Mouse (Mus musculus): ENCODE measurements around the gene Wfs1.
"Not testable (repeated sequence)": the region's sequence is repeated elsewhere in the genome, so short reads cannot be mapped to it uniquely, and the experiment has no call there.

Gene Wfs1

DNA sequence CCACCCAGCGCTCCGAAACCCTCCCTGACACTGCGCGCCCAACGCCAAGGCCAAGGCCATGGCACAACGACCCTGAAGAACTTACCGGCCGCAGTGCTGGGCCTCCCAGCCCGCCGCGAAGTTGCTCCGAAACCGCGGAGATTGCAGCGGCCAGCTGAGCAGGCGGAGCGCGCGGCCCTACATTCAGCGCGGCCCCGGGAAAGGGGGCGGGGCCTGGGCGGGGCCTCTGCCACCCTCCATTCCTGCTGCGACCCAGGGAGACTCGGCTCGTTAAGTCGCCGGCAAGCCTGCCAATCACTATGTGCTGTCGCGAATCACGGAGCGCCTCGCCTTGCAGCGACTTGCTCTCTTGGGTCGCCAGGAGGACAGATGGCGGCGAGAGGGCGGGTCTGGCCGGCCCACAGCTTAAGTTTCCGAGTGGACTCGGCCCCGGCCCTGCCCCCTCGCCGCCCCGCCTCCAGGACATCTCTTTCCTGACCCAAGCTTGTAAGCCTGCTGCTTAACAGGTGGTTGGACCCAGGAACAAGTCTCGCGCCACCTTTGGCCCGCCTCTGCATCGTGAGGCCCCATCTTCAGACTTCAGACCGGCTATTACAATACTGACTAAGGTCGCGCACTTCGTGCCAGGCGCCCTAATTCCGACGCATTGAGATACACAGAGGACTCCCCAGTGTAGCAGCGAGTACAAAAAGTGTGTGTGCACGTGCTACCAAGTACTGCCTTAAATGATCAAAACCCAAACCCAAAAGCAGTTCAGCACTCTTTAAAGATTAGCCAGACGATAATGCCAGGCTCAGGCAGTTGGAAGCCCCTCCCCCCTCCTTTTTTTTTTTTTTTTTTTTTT is at the start of gene Wfs1:
TSS of gene Wfs1 (minus strand) at position 425 of the 844 bp plus-strand sequence.
- peak; percentile 91 to 95 for DNase-seq

DNA sequence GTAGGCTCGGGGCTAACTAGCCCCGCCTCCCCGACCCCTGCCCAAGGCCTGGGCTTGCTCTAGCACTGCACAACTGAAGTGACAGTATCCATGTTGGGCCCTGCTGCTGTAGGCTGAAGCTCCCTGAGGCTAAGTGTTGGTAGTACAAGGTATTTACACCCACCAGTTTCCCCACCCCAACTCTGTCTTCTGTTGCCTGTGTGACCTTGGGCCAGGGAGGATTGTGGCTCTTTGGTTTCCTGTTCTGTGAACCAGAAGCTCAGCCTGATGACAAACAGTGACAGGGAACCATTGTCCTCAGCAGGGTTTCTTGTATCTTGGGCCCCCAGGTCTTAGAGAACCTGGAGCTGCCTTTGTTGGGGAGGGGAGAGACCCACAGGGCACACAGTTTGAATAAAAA is 47.9 kb upstream of the Wfs1 start:
- no peak for DNase-seq

- DNase-seq = peak in 1 of 2 experiments; percentile 12
These were observed 46.9 kb upstream of the Wfs1 start for GRCm38 (mm10) chr5:37035896-37036295.

GRCm38 (mm10) chr5:37035192-37035591 is 46.2 kb upstream of the Wfs1 start:
- no peak for DNase-seq

DNA sequence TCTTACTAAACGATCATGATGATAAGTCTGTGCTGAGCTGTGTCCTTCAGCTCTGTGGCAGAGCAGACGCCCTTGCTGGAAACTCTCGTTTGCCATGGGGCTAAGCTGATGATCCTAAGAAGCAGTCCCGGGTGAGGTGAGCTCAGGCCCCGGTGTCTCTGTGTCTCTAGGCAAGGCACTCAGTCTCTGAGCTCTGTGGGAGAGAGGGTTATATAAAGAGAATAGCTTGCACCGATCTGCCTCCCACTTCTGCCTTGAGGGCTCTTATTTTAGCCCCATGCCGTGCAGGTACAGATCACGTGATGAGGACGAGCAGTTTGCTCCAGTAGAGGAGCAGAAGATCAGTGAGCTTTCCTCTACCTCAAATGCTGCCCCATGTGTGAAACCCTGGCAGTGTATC is 41.7 kb upstream of the Wfs1 start:
- DNase-seq = no peak

DNA sequence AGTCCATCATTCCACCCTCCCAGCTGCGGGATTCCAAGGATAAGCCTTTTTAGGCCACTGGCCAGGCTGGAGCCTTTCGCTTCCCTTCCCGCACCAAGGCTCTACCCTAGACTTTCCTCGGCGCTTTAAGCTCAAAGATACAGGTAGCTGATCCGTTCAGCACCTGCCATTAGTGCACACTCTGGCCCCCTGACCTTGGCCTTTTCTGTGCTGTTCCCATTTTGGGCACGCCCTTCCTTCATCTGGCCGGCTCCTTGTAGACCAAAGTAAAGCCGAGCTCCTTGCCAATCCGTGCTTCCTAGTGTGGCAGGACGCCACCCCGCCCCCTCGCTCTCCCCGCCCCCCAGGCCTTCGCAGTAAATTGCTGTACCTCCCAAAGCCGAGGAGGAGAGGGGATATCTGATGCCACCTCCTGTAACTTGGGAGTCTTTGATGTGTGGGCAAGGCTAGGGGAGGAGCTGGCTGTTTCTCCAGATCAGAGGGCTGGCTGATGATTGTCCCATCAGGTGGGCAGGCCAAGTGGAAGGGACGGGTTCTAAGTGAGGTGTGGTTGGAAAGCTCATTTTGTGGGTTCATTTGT is 40.4 kb upstream of the Wfs1 start:
- DNase-seq = no peak

- peak; percentile 38 to 45 for DNase-seq
These were observed 39.7 kb upstream of the Wfs1 start for GRCm38 (mm10) chr5:37028486-37029311.

GRCm38 (mm10) chr5:37028104-37028485 is 39.1 kb upstream of the Wfs1 start:
- DNase-seq = peak; percentile 91 to 92

DNA sequence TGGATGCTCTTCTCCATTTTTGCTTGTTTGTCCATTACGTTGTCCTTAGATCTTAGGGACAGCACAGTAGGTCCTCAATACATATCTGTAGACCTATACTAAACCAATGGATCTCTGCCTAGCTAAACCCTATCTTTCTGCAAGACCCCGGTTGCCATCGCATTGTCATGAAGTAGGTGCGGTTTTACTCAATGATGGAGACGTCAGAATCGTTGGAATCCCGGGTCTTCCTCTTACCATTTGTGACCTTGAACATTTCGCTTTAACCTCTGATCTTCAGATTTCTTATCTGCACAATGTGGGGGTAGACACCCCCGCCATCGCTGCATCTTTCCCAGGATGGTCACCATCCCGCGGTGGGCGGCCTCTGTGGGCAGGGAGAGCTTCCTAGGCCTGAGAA is 38.7 kb upstream of the Wfs1 start:
- DNase-seq = no peak

DNA sequence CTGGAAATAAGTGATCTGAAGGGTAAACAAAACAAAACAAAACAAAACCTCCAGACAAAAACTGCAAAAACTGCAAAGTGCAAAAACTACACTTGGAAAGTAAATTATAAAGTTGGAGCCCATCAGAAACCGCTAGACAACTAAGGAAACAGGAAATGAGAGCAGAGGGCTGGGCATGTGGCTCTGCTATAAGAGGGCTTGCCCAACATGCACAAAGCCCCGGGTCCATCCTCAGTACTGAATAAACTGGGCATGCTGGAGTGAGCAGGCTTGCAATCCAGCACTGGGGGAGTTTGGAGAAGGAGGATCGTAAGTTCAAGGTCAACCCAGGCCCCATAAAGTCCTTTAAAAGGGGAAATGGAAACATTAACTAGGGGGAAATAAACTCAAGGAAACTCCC is 28.2 kb upstream of the Wfs1 start:
- no peak for DNase-seq

- DNase-seq = peak; percentile 55 to 66
These were observed 26.8 kb upstream of the Wfs1 start for GRCm38 (mm10) chr5:37015612-37016310.

GRCm38 (mm10) chr5:37010666-37011317 is 21.8 kb upstream of the Wfs1 start:
- peak; percentile 30 to 47 for DNase-seq

GRCm38 (mm10) chr5:37009761-37010160 is 20.8 kb upstream of the Wfs1 start:
- not testable (repeated sequence) for DNase-seq

DNA sequence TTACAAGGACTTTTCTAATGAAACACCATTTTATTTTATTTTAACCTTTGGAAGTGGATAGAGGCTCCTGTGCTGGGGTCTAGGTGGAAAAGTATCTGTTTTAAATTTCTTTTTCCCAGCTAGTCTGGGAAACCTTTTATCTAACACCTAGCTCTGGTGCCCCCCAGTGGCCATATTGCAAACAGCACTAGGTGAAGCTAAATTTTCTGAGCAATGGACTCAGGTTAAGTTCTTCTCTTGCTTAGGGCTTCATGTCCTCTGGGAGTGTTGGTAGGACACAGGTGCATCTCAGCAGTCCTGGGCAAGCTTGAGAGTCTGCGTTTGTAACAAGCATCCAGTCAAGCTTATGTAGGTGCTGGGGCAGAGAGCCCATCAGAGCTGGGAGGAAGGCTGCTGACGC is 13.0 kb upstream of the Wfs1 start:
- DNase-seq = peak; percentile 83 to 86

GRCm38 (mm10) chr5:37001002-37001401 is 12.0 kb upstream of the Wfs1 start:
- no peak for DNase-seq

GRCm38 (mm10) chr5:36997996-36998395 is 9.0 kb upstream of the Wfs1 start:
- DNase-seq = no peak

GRCm38 (mm10) chr5:36996410-36996809 is 7.4 kb upstream of the Wfs1 start:
- DNase-seq = no peak

GRCm38 (mm10) chr5:36990631-36991350 is 1.8 kb upstream of the Wfs1 start:
- DNase-seq = no peak

DNA sequence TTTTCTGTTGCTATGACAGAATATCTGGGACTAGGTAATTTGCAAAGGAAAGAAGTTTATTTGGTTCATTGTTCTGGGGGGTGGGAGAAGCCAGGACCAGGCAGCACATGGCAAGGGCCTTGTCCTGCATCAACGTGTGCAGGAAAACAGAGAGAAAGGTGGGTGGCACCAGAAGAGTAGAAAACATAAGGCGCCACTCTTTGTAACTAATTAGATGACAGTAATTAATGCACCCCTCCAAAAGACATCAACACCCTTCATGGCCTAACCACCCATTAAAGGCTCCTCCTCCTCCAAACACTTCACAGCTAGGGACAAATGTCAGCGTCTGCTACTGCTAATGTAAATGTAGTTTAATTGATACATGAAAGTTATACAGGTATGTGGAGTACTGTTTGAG is 1.2 kb upstream of the Wfs1 start:
- DNase-seq = no peak

GRCm38 (mm10) chr5:36989625-36989977 is 596 bp upstream of the Wfs1 start:
- DNase-seq = no peak

DNA sequence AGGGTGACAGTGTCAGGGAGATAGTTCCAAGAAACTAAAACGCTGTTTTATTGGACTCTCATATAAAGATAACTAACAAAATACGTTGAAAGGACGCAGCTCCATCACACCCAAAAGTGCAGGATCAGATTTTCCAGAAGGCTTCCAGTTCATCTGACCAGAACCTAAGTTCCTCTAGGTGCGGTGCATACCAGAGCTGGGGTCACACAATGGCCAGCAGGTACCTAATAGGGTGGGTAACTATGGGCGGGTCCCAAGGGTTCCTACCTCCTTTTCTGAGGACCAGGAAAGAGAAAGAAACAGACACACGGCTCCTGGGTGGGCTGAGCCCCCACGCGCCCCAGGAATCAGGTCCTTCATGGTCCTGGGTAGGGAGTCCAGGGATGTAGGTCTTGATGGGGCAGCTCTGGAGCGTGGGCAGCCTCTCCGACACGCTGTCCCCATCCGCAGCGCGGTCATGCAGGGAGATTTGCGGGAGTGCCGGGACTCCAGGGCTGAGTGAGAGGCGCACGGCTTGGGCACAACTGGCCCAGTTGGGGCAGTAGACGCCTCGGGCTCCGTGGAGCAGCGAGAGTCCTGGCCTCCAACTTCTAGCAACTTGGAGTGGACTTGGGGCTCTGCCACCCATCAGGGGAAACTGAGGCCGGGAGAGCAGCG is 753 bp downstream of the Wfs1 start:
- DNase-seq = no peak
